Mouse (Mus musculus): ENCODE measurements at regions not wholly inside any gene's neighbourhood (a gene's known extent, or its start where the extent isn't known, plus 50 kb on each side); places are given as distances from the start of the nearest gene placed in this dataset.

- no peak overlapping the region for H3K4me2 ChIP-seq (ENCODE audit: low read depth, severe bottlenecking)
- no peaks in the 10 kb centered on the region for H3K27me3 ChIP-seq (ENCODE audit: control insufficient read depth, insufficient read depth, low read length)
- WGBS = 18% methylated on average over 6 of the region's 6 CpGs
- H3K27ac ChIP-seq (replicated peaks; ENCODE audit: low read depth, low read length) = no peak overlapping the region
- no peaks in the 10 kb centered on the region for H3K36me3 ChIP-seq (ENCODE audit: control insufficient read depth, insufficient read depth, low read length)
- H3K4me3 ChIP-seq (ENCODE audit: low read depth, low read length) = no peak overlapping the region
- ATAC-seq (ENCODE audit: insufficient number of reproducible peaks, low FRiP score, low TSS enrichment, low read depth) (peak; percentile 61; the same call in 1 of the 2 replicates), DNase-seq (ENCODE audit: low spot score) (no peak)
- H3K9me3 ChIP-seq (ENCODE audit: control insufficient read depth, low read length) = no peaks in the 10 kb centered on the region
- H3K4me1 ChIP-seq (ENCODE audit: control insufficient read depth, insufficient read depth, low read length) = no peaks in the 10 kb centered on the region
- H3K9ac ChIP-seq (ENCODE audit: low read length) = no peak overlapping the region
These were observed 77.1 kb upstream of the Gm14444 start for GRCm38 (mm10) chr2:174933013-174933353.

GRCm38 (mm10) chr2:174936665-174937064, 73.4 kb upstream of the Gm14444 start:
- peak; percentile 72 for DNase-seq (ENCODE audit: low spot score)
- H3K4me1 ChIP-seq (ENCODE audit: control insufficient read depth, insufficient read depth, low read length) = no peaks in the 10 kb centered on the region
- ATAC-seq (ENCODE audit: insufficient number of reproducible peaks, low FRiP score, low TSS enrichment, low read depth) = no peak
- H3K4me2 ChIP-seq (ENCODE audit: low read depth, severe bottlenecking) = no peak overlapping the region
- WGBS = 35% methylated on average over 5 of the region's 5 CpGs
- H3K27me3 ChIP-seq (ENCODE audit: control insufficient read depth, insufficient read depth, low read length) = no peaks in the 10 kb centered on the region
- no peak overlapping the region for H3K4me3 ChIP-seq (ENCODE audit: low read depth, low read length)
- no peaks in the 10 kb centered on the region for H3K9me3 ChIP-seq (ENCODE audit: control insufficient read depth, low read length)
- no peaks in the 10 kb centered on the region for H3K36me3 ChIP-seq (ENCODE audit: control insufficient read depth, insufficient read depth, low read length)
- no peak overlapping the region for H3K27ac ChIP-seq (replicated peaks; ENCODE audit: low read depth, low read length)
- no peak overlapping the region for H3K9ac ChIP-seq (ENCODE audit: low read length)

- H3K27ac ChIP-seq (replicated peaks; ENCODE audit: low read depth, low read length) = no peak overlapping the region
- H3K9me3 ChIP-seq (ENCODE audit: control insufficient read depth, low read length) = no peaks in the 10 kb centered on the region
- 86% methylated on average over 4 of the region's 4 CpGs for WGBS
- ATAC-seq (ENCODE audit: insufficient number of reproducible peaks, low FRiP score, low TSS enrichment, low read depth) = no peak
- H3K4me2 ChIP-seq (ENCODE audit: low read depth, severe bottlenecking) = no peak overlapping the region
- H3K4me1 ChIP-seq (ENCODE audit: control insufficient read depth, insufficient read depth, low read length) = no peaks in the 10 kb centered on the region
- no peaks in the 10 kb centered on the region for H3K36me3 ChIP-seq (ENCODE audit: control insufficient read depth, insufficient read depth, low read length)
- H3K4me3 ChIP-seq (ENCODE audit: low read depth, low read length) = no peak overlapping the region
- no peak overlapping the region for H3K9ac ChIP-seq (ENCODE audit: low read length)
- H3K27me3 ChIP-seq (ENCODE audit: control insufficient read depth, insufficient read depth, low read length) = no peaks in the 10 kb centered on the region
- no peak for DNase-seq (ENCODE audit: low spot score)
These were observed 72.1 kb upstream of the Gm14444 start for GRCm38 (mm10) chr2:174937930-174938329.

GRCm38 (mm10) chr2:174942221-174942620, 67.8 kb upstream of the Gm14444 start:
- WGBS = 83% methylated on average over 4 of the region's 4 CpGs
- H3K4me2 ChIP-seq (ENCODE audit: low read depth, severe bottlenecking) = no peak overlapping the region
- H3K27ac ChIP-seq (replicated peaks; ENCODE audit: low read depth, low read length) = no peak overlapping the region
- DNase-seq (ENCODE audit: low spot score) (no peak), ATAC-seq (ENCODE audit: insufficient number of reproducible peaks, low FRiP score, low TSS enrichment, low read depth) (no peak)
- no peaks in the 10 kb centered on the region for H3K27me3 ChIP-seq (ENCODE audit: control insufficient read depth, insufficient read depth, low read length)
- no peaks in the 10 kb centered on the region for H3K36me3 ChIP-seq (ENCODE audit: control insufficient read depth, insufficient read depth, low read length)
- no peak overlapping the region for H3K9ac ChIP-seq (ENCODE audit: low read length)
- H3K4me1 ChIP-seq (ENCODE audit: control insufficient read depth, insufficient read depth, low read length) = no peaks in the 10 kb centered on the region
- no peak overlapping the region for H3K4me3 ChIP-seq (ENCODE audit: low read depth, low read length)
- H3K9me3 ChIP-seq (ENCODE audit: control insufficient read depth, low read length) = no peaks in the 10 kb centered on the region

- Histone ChIP-seq H3K36me3 (ENCODE audit: control insufficient read depth, insufficient read depth, low read length) (no peaks in the 10 kb centered on the region), H3K9me3 (ENCODE audit: control insufficient read depth, low read length) (no peaks in the 10 kb centered on the region), H3K27me3 (ENCODE audit: control insufficient read depth, insufficient read depth, low read length) (no peaks in the 10 kb centered on the region), H3K27ac (replicated peaks; ENCODE audit: low read depth, low read length) (no peak overlapping the region), H3K4me3 (ENCODE audit: low read depth, low read length) (no peak overlapping the region), H3K9ac (ENCODE audit: low read length) (no peak overlapping the region), H3K4me1 (ENCODE audit: control insufficient read depth, insufficient read depth, low read length) (no peaks in the 10 kb centered on the region), H3K4me2 (ENCODE audit: low read depth, severe bottlenecking) (no peak overlapping the region)
- DNase-seq (ENCODE audit: low spot score) (no peak), ATAC-seq (ENCODE audit: insufficient number of reproducible peaks, low FRiP score, low TSS enrichment, low read depth) (no peak)
- WGBS = 91% methylated on average over 8 of the region's 8 CpGs
These were observed 61.9 kb upstream of the Gm14444 start for GRCm38 (mm10) chr2:174948106-174948505.

All from limb, embryonic 11.5 days (tissue).